Mouse (Mus musculus) E14TG2a.4 (cell line): ENCODE measurements around the gene Wwox.
A peak's percentile ranks its signal among the peaks of the same experiment; 100 is the strongest.

ENCODE experiments used
- H3K27me3 ChIP-seq: 2 replicates; pipeline ENCODE4 v1.6.1; 2014; ENCODE audit warnings: low read length, control low read depth; ENCODE audit not compliant: insufficient read depth
- H3K36me3 ChIP-seq: 2 replicates; pipeline ENCODE4 v1.6.1; 2014; ENCODE audit warnings: low read length, control low read depth; ENCODE audit not compliant: insufficient read depth
- H3K4me1 ChIP-seq: replicated peaks from 2 replicates; pipeline ENCODE4 v1.6.1; 2014; ENCODE audit warnings: low read depth, low read length, control low read depth
- H3K4me3 ChIP-seq: replicated peaks from 2 replicates; pipeline ENCODE4 v1.5.1; 2014; ENCODE audit warnings: mild to moderate bottlenecking, low read length
- H3K9me3 ChIP-seq: 2 replicates; pipeline ENCODE4 v1.6.1; 2014; ENCODE audit warnings: low read length, control low read depth
- CTCF ChIP-seq: conservative IDR thresholded peaks from 2 replicates; pipeline ENCODE4 v1.5.1; 2014; ENCODE audit warnings: low read length
- NANOG ChIP-seq: IDR thresholded peaks from 2 replicates; pipeline ENCODE4 v1.6.1; 2014; ENCODE audit warnings: borderline replicate concordance, low read length, mixed read lengths
- POU5F1 ChIP-seq: IDR thresholded peaks from 2 replicates; pipeline ENCODE4 v1.6.1; 2014; ENCODE audit warnings: low read length, borderline replicate concordance

Wwox gene

GRCm38 (mm10) chr8:114439334-114440204, at the start of gene Wwox:
Gene Wwox, plus strand, starts transcription at chr8:114439655.
- no peaks in the 10 kb centered on the region for H3K27me3 ChIP-seq
- peak within 1 kb of the TSS; percentile 97 for H3K4me3 ChIP-seq
- H3K36me3 ChIP-seq: peaks cover 5% of the 10 kb centered on the region
- TF ChIP-seq CTCF (peak; percentile 69), POU5F1 (no peak)
- peaks cover 17% of the 10 kb centered on the region for H3K4me1 ChIP-seq
- no peaks in the 10 kb centered on the region for H3K9me3 ChIP-seq

GRCm38 (mm10) chr8:114390465-114391254, 48.8 kb upstream of the Wwox start:
- no peaks in the 10 kb centered on the region for H3K27me3 ChIP-seq
- no peak overlapping the region for H3K4me3 ChIP-seq
- no peaks in the 10 kb centered on the region for H3K9me3 ChIP-seq
- H3K4me1 ChIP-seq: peaks cover 3% of the 10 kb centered on the region; the same call in 1 of the 2 replicates
- no peak for TF ChIP-seq POU5F1
- TF ChIP-seq NANOG: no peak
- peak; percentile 36 for TF ChIP-seq CTCF
- H3K36me3 ChIP-seq: no peaks in the 10 kb centered on the region

GRCm38 (mm10) chr8:114398326-114398725, 41.1 kb upstream of the Wwox start:
- peaks cover 24% of the 10 kb centered on the region for H3K4me1 ChIP-seq
- TF ChIP-seq NANOG (no peak), POU5F1 (no peak), CTCF (no peak)

GRCm38 (mm10) chr8:114399273-114399672, 40.2 kb upstream of the Wwox start:
- Histone ChIP-seq H3K4me3 (no peak overlapping the region), H3K9me3 (peaks cover 14% of the 10 kb centered on the region), H3K27me3 (no peaks in the 10 kb centered on the region), H3K4me1 (peaks cover 30% of the 10 kb centered on the region), H3K36me3 (no peaks in the 10 kb centered on the region)
- TF ChIP-seq CTCF (no peak), POU5F1 (no peak), NANOG (no peak)

More at GRCm38 (mm10) chr8:114398326-114398725, 41.1 kb upstream of the Wwox start:
- H3K9me3 ChIP-seq: peaks cover 14% of the 10 kb centered on the region
- H3K27me3 ChIP-seq: no peaks in the 10 kb centered on the region
- no peaks in the 10 kb centered on the region for H3K36me3 ChIP-seq
- H3K4me3 ChIP-seq: no peak overlapping the region

GRCm38 (mm10) chr8:114401679-114402078, 37.8 kb upstream of the Wwox start:
- Histone ChIP-seq H3K9me3 (peaks cover 14% of the 10 kb centered on the region), H3K27me3 (no peaks in the 10 kb centered on the region), H3K4me3 (no peak overlapping the region), H3K36me3 (no peaks in the 10 kb centered on the region), H3K4me1 (peaks cover 30% of the 10 kb centered on the region)
- TF ChIP-seq POU5F1: no peak
- TF ChIP-seq NANOG: no peak
- TF ChIP-seq CTCF: no peak

- no peak overlapping the region for H3K4me3 ChIP-seq
- H3K9me3 ChIP-seq: peaks cover 27% of the 10 kb centered on the region
- no peaks in the 10 kb centered on the region for H3K4me1 ChIP-seq
- H3K27me3 ChIP-seq: no peaks in the 10 kb centered on the region
- H3K36me3 ChIP-seq: no peaks in the 10 kb centered on the region
- TF ChIP-seq POU5F1 (no peak), CTCF (no peak), NANOG (no peak)
Observed at GRCm38 (mm10) chr8:114411421-114411820, 28.0 kb upstream of the Wwox start.

GRCm38 (mm10) chr8:114417786-114418185, 21.7 kb upstream of the Wwox start, which contains the start of gene Clec3a:
Gene Clec3a, plus strand, starts transcription at chr8:114418086.
- no peaks in the 10 kb centered on the region for H3K36me3 ChIP-seq
- H3K4me1 ChIP-seq: no peaks in the 10 kb centered on the region
- no peaks in the 10 kb centered on the region for H3K27me3 ChIP-seq
- TF ChIP-seq CTCF: no peak
- TF ChIP-seq NANOG: no peak
- TF ChIP-seq POU5F1: no peak
- no peak within 1 kb of the TSS for H3K4me3 ChIP-seq
- peaks cover 27% of the 10 kb centered on the region for H3K9me3 ChIP-seq

GRCm38 (mm10) chr8:114418486-114418885, 21.0 kb upstream of the Wwox start:
- TF ChIP-seq NANOG (no peak), POU5F1 (no peak), CTCF (no peak)
- Histone ChIP-seq H3K4me1 (no peaks in the 10 kb centered on the region), H3K36me3 (no peaks in the 10 kb centered on the region), H3K9me3 (peaks cover 25% of the 10 kb centered on the region), H3K4me3 (no peak overlapping the region), H3K27me3 (no peaks in the 10 kb centered on the region)
